Mouse (Mus musculus) forebrain, embryonic 12.5 days (tissue): ENCODE data around the gene Rere. TPM values are rescaled to one million over a fixed set of nuclear protein-coding genes. Genes with fewer than 3 reads are reported as not detected.
"Not testable (repeated sequence)": the region's sequence is repeated elsewhere in the genome, so short reads cannot be mapped to it uniquely, and the experiment has no call there.

Experiments used
- ATAC-seq: fragments of 200-750 bp; cut with Nextera tagmentation; 2 replicates; pipeline ENCODE4 v1.8.0; 2017; ENCODE audit warnings: moderate TSS enrichment; ENCODE audit not compliant: low FRiP score
- H3K27ac ChIP-seq: fragments of 300-500 bp; sonication (generic); 2 replicates; pipeline ENCODE4 v1.5.1; 2016; ENCODE audit warnings: mild to moderate bottlenecking
- H3K27me3 ChIP-seq: fragments of 300-500 bp; sonication (generic); 2 replicates; pipeline ENCODE4 v1.6.1; 2016; ENCODE audit warnings: mild to moderate bottlenecking
- H3K36me3 ChIP-seq: fragments of 300-500 bp; sonication (generic); replicated peaks from 2 replicates; pipeline ENCODE4 v1.6.1; 2016; ENCODE audit warnings: mild to moderate bottlenecking
- H3K4me1 ChIP-seq: fragments of 300-500 bp; sonication (generic); 2 replicates; pipeline ENCODE4 v1.6.1; 2016
- H3K4me2 ChIP-seq: fragments of 300-500 bp; sonication (generic); 2 replicates; pipeline ENCODE4 v1.6.1; 2016; ENCODE audit warnings: mild to moderate bottlenecking, moderate library complexity
- H3K4me3 ChIP-seq: fragments of 300-500 bp; sonication (generic); replicated peaks from 2 replicates; pipeline ENCODE4 v1.5.1; 2016; ENCODE audit warnings: mild to moderate bottlenecking
- H3K9ac ChIP-seq: fragments of 300-500 bp; sonication (generic); 2 replicates; pipeline ENCODE4 v1.6.1; 2016; ENCODE audit warnings: mild to moderate bottlenecking
- H3K9me3 ChIP-seq: fragments of 300-500 bp; sonication (generic); 2 replicates; pipeline ENCODE4 v1.6.1; 2016
- WGBS: fragments of 180-500 bp; shearing (Covaris S2); methylation state at CpG from one replicate; pipeline ENCODE4 v1.1.7; 2016; 5-methylcytosine and 5-hydroxymethylcytosine counted together
- polyA plus RNA-seq: library from polyadenylated mRNA; unstranded; fragments of >200 nt; fragmentation: Nextera tagmentation; extraction: Ambion mirVana; gene quantifications from 2 replicates; pipeline ENCODE4 v1.2.1, GENCODE M21; 2016

Rere gene
- polyA plus RNA-seq, 1 experiment from 2014 or later: 44.4 TPM

GRCm38 (mm10) chr4:150595991-150596390 is 314.5 kb downstream of the Rere start:
- H3K27me3 ChIP-seq: no peaks in the 10 kb centered on the region

GRCm38 (mm10) chr4:150598686-150599085 is 317.2 kb downstream of the Rere start:
- ATAC-seq: no peak
- 93% methylated on average over 1 of the region's 1 CpGs for WGBS

More at GRCm38 (mm10) chr4:150595991-150596390, 314.5 kb downstream of the Rere start:
- H3K9me3 ChIP-seq: no peaks in the 10 kb centered on the region
- no peak overlapping the region for H3K27ac ChIP-seq
- H3K4me1 ChIP-seq: peaks cover 21% of the 10 kb centered on the region
- WGBS: 91% methylated on average over 5 of the region's 5 CpGs
- no peak overlapping the region for H3K9ac ChIP-seq
- no peak for ATAC-seq
- no peak overlapping the region for H3K4me2 ChIP-seq
- no peak overlapping the region for H3K4me3 ChIP-seq
- H3K36me3 ChIP-seq: no peaks in the 10 kb centered on the region

GRCm38 (mm10) chr4:150599119-150599992 is 317.9 kb downstream of the Rere start:
- Histone ChIP-seq H3K9me3 (no peaks in the 10 kb centered on the region), H3K27ac (0 out of 2 replicates have a peak overlapping the region, but pooled peaks have one; percentile 43), H3K4me2 (no peak overlapping the region), H3K36me3 (no peaks in the 10 kb centered on the region), H3K4me1 (peaks cover 21% of the 10 kb centered on the region), H3K27me3 (0 out of 2 replicates have a peak, but pooled peaks cover 7% of the 10 kb centered on the region), H3K4me3 (no peak overlapping the region), H3K9ac (no peak overlapping the region)
- no peak for ATAC-seq
- 76% methylated on average over 3 of the region's 3 CpGs for WGBS

More at GRCm38 (mm10) chr4:150598686-150599085, 317.2 kb downstream of the Rere start:
- H3K4me2 ChIP-seq: no peak overlapping the region
- no peak overlapping the region for H3K4me3 ChIP-seq
- H3K36me3 ChIP-seq: no peaks in the 10 kb centered on the region
- H3K9ac ChIP-seq: no peak overlapping the region
- peaks cover 15% of the 10 kb centered on the region for H3K4me1 ChIP-seq
- no peaks in the 10 kb centered on the region for H3K9me3 ChIP-seq
- H3K27ac ChIP-seq: no peak overlapping the region
- H3K27me3 ChIP-seq: 0 out of 2 replicates have a peak, but pooled peaks cover 3% of the 10 kb centered on the region

GRCm38 (mm10) chr4:150600503-150600902 is 319.1 kb downstream of the Rere start:
- not testable (repeated sequence) for H3K9me3 ChIP-seq, H3K36me3 ChIP-seq, H3K9ac ChIP-seq, H3K4me3 ChIP-seq, H3K4me2 ChIP-seq, H3K27me3 ChIP-seq, H3K27ac ChIP-seq, ATAC-seq
- peaks cover 31% of the 10 kb centered on the region for H3K4me1 ChIP-seq
- WGBS: 89% methylated on average over 2 of the region's 2 CpGs

- WGBS: 69% methylated on average over 10 of the region's 10 CpGs
Observed at GRCm38 (mm10) chr4:150601489-150601888, 320.0 kb downstream of the Rere start.

DNA sequence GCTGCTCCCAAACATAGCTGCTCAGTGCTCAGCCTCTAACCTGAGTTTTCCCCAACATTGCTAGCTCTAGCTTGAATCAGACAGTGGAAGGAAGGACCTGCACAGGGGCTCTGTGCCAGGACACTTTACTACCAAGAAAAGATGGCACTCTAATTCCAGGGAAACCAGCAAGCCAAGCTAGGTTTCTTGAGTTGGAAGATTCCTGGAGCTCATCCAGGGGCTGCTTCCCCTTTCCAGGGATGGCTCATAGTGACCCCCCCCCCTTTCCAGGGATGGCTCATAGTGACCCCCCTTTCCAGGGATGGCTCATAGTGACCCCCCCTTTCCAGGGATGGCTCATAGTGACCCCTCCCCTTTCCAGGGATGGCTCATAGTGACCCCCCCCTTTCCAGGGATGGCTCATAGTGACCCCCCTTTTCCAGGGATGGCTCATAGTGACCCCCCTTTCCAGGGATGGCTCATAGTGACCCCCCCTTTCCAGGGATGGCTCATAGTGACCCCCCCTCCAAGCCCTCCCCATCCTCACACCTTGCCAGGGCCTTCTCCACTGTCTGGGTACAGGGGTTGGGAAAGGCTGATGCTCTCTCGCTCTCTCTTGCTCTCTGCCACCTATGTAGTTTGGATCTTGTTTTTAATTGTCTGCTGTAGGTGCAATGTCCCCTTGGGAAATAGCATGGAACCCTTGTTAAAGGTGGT is 322.1 kb downstream of the Rere start:
- no peak overlapping the region for H3K4me3 ChIP-seq
- H3K4me2 ChIP-seq: no peak overlapping the region
- no peak overlapping the region for H3K27ac ChIP-seq
- no peak for ATAC-seq
- H3K36me3 ChIP-seq: no peaks in the 10 kb centered on the region
- no peak overlapping the region for H3K9ac ChIP-seq
- H3K4me1 ChIP-seq: peaks cover 52% of the 10 kb centered on the region
- 0 out of 2 replicates have a peak, but pooled peaks cover 9% of the 10 kb centered on the region for H3K27me3 ChIP-seq
- no peaks in the 10 kb centered on the region for H3K9me3 ChIP-seq
- 89% methylated on average over 1 of the region's 1 CpGs for WGBS

More at GRCm38 (mm10) chr4:150601489-150601888, 320.0 kb downstream of the Rere start:
- Histone ChIP-seq H3K36me3 (no peaks in the 10 kb centered on the region), H3K9me3 (no peaks in the 10 kb centered on the region), H3K9ac (no peak overlapping the region), H3K27ac (no peak overlapping the region), H3K4me1 (peaks cover 41% of the 10 kb centered on the region), H3K27me3 (0 out of 2 replicates have a peak, but pooled peaks cover 9% of the 10 kb centered on the region), H3K4me3 (no peak overlapping the region), H3K4me2 (no peak overlapping the region)
- no peak for ATAC-seq

GRCm38 (mm10) chr4:150605804-150606203 is 324.4 kb downstream of the Rere start:
- ATAC-seq: no peak
- Histone ChIP-seq H3K4me1 (peaks cover 49% of the 10 kb centered on the region), H3K4me3 (no peak overlapping the region), H3K9ac (no peak overlapping the region), H3K9me3 (no peaks in the 10 kb centered on the region), H3K27ac (peak overlapping the region; percentile 85), H3K36me3 (peaks cover 3% of the 10 kb centered on the region), H3K27me3 (0 out of 2 replicates have a peak, but pooled peaks cover 9% of the 10 kb centered on the region), H3K4me2 (no peak overlapping the region)
- WGBS: 86% methylated on average over 3 of the region's 3 CpGs

GRCm38 (mm10) chr4:150606449-150607161 is 325.2 kb downstream of the Rere start:
- peak; percentile 78 for ATAC-seq
- Histone ChIP-seq H3K9ac (no peak overlapping the region; the same call in 1 of the 2 replicates), H3K4me2 (no peak overlapping the region)

GRCm38 (mm10) chr4:150608670-150609069 is 327.2 kb downstream of the Rere start:
- no peak for ATAC-seq
- Histone ChIP-seq H3K27me3 (0 out of 2 replicates have a peak, but pooled peaks cover 7% of the 10 kb centered on the region), H3K36me3 (peaks cover 28% of the 10 kb centered on the region), H3K27ac (no peak overlapping the region), H3K4me2 (no peak overlapping the region), H3K4me1 (peaks cover 40% of the 10 kb centered on the region), H3K4me3 (no peak overlapping the region), H3K9ac (no peak overlapping the region), H3K9me3 (no peaks in the 10 kb centered on the region)
- 96% methylated on average over 3 of the region's 3 CpGs for WGBS

More at GRCm38 (mm10) chr4:150606449-150607161, 325.2 kb downstream of the Rere start:
- H3K27ac ChIP-seq: peak overlapping the region; percentile 85
- peaks cover 8% of the 10 kb centered on the region for H3K36me3 ChIP-seq
- H3K9me3 ChIP-seq: no peaks in the 10 kb centered on the region
- H3K4me1 ChIP-seq: peaks cover 45% of the 10 kb centered on the region
- no peak overlapping the region for H3K4me3 ChIP-seq
- H3K27me3 ChIP-seq: 0 out of 2 replicates have a peak, but pooled peaks cover 9% of the 10 kb centered on the region
- WGBS: 8% methylated on average over 3 of the region's 3 CpGs

DNA sequence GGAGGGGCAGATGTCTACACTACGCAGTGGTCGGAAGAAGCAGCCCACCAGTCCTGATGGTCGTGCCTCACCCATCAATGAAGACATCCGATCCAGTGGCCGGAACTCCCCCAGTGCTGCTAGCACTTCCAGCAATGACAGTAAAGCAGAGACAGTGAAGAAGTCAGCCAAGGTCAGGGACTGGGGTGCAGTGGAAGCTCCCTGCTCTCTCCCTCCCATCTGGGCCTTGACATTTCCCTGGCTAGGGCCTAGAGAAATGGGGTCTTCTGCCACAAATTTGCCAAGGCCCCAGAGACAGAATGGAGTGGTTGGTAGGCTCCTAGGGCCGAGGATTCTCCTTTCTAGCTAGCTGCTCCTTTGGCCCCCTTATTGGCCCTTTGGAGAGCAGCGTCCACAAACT is 332.3 kb downstream of the Rere start:
- no peak for ATAC-seq
- Histone ChIP-seq H3K36me3 (peaks cover 79% of the 10 kb centered on the region), H3K9ac (no peak overlapping the region), H3K9me3 (no peaks in the 10 kb centered on the region), H3K27ac (no peak overlapping the region), H3K4me1 (no peaks in the 10 kb centered on the region), H3K27me3 (no peaks in the 10 kb centered on the region), H3K4me2 (no peak overlapping the region), H3K4me3 (no peak overlapping the region)
- 95% methylated on average over 7 of the region's 7 CpGs for WGBS

DNA sequence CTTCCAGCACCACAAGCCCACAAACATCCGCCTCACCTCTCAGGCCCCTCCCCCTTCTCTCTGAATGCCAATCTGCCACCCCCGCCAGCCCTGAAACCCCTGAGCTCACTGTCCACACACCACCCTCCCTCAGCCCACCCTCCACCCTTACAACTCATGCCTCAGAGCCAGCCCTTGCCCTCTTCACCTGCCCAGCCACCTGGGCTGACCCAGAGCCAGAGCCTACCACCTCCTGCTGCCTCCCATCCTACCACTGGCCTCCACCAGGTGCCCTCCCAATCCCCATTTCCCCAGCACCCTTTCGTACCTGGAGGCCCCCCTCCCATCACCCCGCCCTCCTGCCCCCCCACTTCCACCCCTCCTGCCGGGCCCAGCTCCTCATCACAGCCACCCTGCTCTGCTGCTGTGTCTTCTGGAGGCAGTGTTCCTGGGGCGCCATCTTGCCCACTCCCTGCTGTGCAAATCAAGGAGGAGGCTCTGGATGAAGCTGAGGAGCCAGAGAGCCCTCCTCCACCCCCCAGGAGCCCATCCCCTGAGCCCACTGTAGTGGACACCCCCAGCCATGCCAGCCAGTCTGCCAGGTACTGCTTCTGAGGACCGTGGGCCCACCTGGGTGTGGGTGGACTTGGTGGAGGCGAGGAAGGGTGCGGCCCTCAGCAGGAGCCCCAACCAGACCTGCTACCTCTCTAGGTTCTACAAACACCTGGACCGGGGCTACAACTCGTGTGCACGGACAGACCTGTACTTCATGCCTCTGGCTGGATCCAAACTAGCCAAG is 334.0 kb downstream of the Rere start:
- ATAC-seq: peak; percentile 40; the same call in 1 of the 2 replicates
- no peak overlapping the region for H3K27ac ChIP-seq

More for the DNA sequence above, 334.0 kb downstream of the Rere start:
- whole genome bisulfite sequencing: 91% methylated on average over 12 of the region's 12 CpGs
- Histone ChIP-seq H3K4me2 (no peak overlapping the region), H3K9ac (no peak overlapping the region), H3K9me3 (no peaks in the 10 kb centered on the region), H3K36me3 (peaks cover 90% of the 10 kb centered on the region), H3K4me3 (no peak overlapping the region), H3K4me1 (no peaks in the 10 kb centered on the region), H3K27me3 (no peaks in the 10 kb centered on the region)
